Mouse (Mus musculus) retina, adult 2 months (tissue): ENCODE results near the gene Fbxl2.

Experiments
- DNase-seq: peaks from one replicate; pipeline ENCODE4 v3.0.0-alpha.2; 2012; ENCODE audit warnings: low read depth, low spot score

Gene Fbxl2

GRCm38 (mm10) chr9:113915789-113916188 lies 130.2 kb downstream of the Fbxl2 start:
- DNase-seq = no peak
